Mouse (Mus musculus) olfactory bulb, adult 2 months (tissue): Measurements from ENCODE around the gene Ncf1.

Experiments used
- CTCF ChIP-seq: fragments of 200-500 bp; IDR thresholded peaks from 2 replicates; pipeline ENCODE4 v1.5.1; 2012; ENCODE audit warnings: low read depth, mild to moderate bottlenecking, low read length, moderate library complexity; ENCODE audit not compliant: insufficient read depth
- POLR2A ChIP-seq: fragments of 200-500 bp; IDR thresholded peaks from 2 replicates; pipeline ENCODE4 v1.6.1; 2012; ENCODE audit warnings: mild to moderate bottlenecking, low read depth, low read length, moderate library complexity; ENCODE audit not compliant: insufficient read depth

DNA sequence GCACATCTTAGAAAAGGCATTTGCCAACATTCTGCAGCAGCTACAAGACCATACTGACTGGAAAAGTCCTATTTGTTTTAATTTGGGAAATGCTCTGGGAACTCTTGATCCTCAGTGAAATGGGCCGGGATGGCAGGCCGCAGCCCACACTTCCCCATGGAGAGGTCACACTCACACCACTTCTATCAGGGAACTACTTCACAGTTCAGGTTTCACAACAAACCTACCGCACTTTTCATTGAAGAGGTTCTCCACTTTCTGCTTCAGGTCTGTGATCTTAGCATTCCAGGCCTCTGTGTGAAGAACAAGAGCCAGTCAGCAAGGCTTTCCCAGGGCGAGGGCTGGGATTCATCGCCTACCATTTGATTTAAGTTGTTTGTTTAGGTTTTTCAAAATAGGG, 15.5 kb upstream of the Ncf1 start:
- TF ChIP-seq POLR2A (no peak), CTCF (no peak)
